Mouse (Mus musculus): Measurements from ENCODE around the gene Gm43518. TPM values are rescaled to one million over a fixed set of nuclear protein-coding genes. Genes with fewer than 3 reads are reported as not detected.

Gene Gm43518
- total RNA-seq, 2 experiments from 2014 or later: 0.50 TPM; not detected in 1

DNA sequence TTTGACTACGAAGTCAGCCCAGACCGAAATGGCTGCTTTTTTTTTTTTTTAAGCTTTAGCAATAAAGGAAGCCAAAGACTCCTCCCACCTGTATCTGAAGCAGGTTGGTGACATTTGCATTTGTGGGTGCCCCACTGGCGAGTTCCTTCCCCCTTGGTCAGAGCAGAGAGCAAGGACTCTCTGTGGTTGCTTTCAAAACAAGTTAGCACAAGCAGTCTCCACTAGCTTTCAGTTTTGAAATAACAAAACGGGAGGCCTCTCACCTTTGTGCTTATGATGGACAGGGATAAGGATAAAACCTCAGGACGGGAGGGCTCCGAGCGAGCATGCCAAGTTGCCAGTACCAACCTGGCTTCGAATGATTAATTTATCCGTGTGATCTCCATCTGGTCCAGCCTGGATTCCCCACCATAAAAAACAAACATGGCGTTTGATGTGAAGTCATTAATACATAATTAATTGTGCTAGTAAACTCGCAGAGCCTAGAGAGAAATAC lies 47.4 kb downstream of the Gm43518 start:
- intact Hi-C loops (cut with DNase I): no loop called here
- no peak for DNase-seq (ENCODE audit: low spot score)

- no peak for DNase-seq (ENCODE audit: low spot score)
- intact Hi-C loops (cut with DNase I): no loop called here
Measured at GRCm38 (mm10) chr5:123975668-123976180, 48.5 kb downstream of the Gm43518 start.

DNA sequence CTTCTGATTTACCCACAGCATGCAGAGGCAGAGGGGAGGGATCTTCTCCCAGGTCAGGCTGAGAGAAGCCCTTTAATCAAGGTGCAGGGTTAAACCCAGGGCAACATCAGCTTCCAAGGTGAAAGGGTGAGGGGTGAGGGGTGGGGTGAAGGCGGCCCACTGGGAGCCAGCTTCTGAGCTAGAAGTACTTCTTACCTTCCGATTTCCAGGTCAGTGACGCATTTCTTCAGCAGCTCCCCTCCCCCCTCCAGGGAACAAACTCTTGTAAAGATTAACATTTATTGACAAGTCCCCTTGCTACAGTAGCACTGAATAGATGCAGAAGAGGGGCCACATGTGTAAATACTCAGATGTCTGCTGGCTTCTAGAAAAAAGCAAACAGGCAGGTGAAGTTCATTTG lies 50.0 kb downstream of the Gm43518 start:
- DNase-seq (ENCODE audit: low spot score): no peak
- intact Hi-C loops (cut with DNase I): no loop called here

- no peak for DNase-seq (ENCODE audit: low spot score)
Measured at GRCm38 (mm10) chr5:123978131-123978530, 50.9 kb downstream of the Gm43518 start.

GRCm38 (mm10) chr5:123979221-123979979 lies 52.2 kb downstream of the Gm43518 start:
- intact Hi-C loops (cut with DNase I): no loop called here
- no peak for DNase-seq (ENCODE audit: low spot score)

More at GRCm38 (mm10) chr5:123978131-123978530, 50.9 kb downstream of the Gm43518 start:
- intact Hi-C loops (cut with DNase I): no loop called here

DNA sequence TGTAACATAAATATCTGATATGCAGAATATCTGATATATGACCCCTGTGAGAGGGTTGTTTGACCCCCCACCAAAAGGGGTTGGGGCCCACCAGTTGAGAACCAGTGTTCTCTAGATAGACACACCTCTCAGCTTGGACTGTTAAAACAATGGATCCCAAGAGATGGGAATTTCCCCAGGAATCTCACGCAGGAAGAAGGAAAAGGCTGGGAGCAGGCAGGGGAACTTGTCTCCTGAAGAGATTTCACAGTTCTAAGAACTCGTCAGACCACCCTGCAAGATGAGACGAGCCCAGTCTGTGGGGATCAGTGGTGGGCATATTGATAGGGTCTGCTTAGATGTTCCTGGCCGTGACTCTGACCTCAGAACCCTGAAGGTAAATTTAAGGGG lies 52.8 kb downstream of the Gm43518 start:
- intact Hi-C loops (cut with DNase I): no loop called here

GRCm38 (mm10) chr5:123980521-123981249 lies 53.5 kb downstream of the Gm43518 start:
- intact Hi-C loops (cut with DNase I): no loop called here
- DNase-seq (ENCODE audit: low spot score): no peak

More for the DNA sequence above, 52.8 kb downstream of the Gm43518 start:
- no peak for DNase-seq (ENCODE audit: low spot score)

- no peak for DNase-seq (ENCODE audit: low spot score)
Measured at GRCm38 (mm10) chr5:123981250-123981554, 54.0 kb downstream of the Gm43518 start.

GRCm38 (mm10) chr5:123982838-123983237 lies 55.6 kb downstream of the Gm43518 start:
- intact Hi-C loops (cut with DNase I): no loop called here
- no peak for DNase-seq (ENCODE audit: low spot score)

More at GRCm38 (mm10) chr5:123981250-123981554, 54.0 kb downstream of the Gm43518 start:
- intact Hi-C loops (cut with DNase I): no loop called here

GRCm38 (mm10) chr5:123985434-123985833 lies 58.2 kb downstream of the Gm43518 start:
- intact Hi-C loops (cut with DNase I): no loop called here
- no peak for DNase-seq (ENCODE audit: low spot score)

DNA sequence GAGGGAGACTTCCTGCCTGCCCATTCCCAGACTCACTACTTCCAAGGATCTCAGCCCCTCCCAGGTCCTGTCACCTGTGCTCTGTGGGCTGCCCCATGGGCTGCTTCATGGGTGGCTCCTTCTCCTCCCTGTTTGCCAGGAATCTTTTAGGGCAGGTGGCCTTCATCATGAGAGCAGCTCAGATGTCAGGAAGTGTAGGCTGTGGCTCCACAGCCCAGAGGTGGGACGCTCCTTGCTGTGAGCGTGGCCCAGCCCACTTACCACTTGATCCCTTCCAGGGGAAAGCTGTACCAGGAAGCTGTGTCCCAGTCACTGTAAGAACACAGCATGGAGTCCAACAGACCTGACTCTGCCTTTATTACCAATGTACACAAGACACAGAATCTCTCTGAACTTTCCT lies 59.7 kb downstream of the Gm43518 start:
- intact Hi-C loops (cut with DNase I): no loop called here
- DNase-seq (ENCODE audit: low spot score): no peak

- intact Hi-C loops (cut with DNase I): no loop called here
Measured at GRCm38 (mm10) chr5:123987511-123987910, 60.3 kb downstream of the Gm43518 start.

More at GRCm38 (mm10) chr5:123987511-123987910, 60.3 kb downstream of the Gm43518 start:
- DNase-seq (ENCODE audit: low spot score): no peak

Other genes starting within 250 kb of the Gm43518 start
- gene Clip1, start 242.8 kb upstream of the Gm43518 start, total RNA-seq (2021): 100 to 1,000 TPM; 135 to 152 TPM
- 10 to 100 TPM; 23.2 to 25.1 TPM for gene Zcchc8, start 206.3 kb upstream of the Gm43518 start, total RNA-seq (2021)
- gene Rsrc2, start 178.0 kb upstream of the Gm43518 start, total RNA-seq (2021): 10 to 100 TPM; 45.9 to 47.3 TPM
- gene Kntc1, start 177.7 kb upstream of the Gm43518 start, total RNA-seq (2021): under 1 TPM; 0.56 to 0.86 TPM
- under 1 TPM; 0.13 to 0.25 TPM for gene Hcar2, start 61.9 kb upstream of the Gm43518 start, total RNA-seq (2021)
- gene Hcar1, start 47.4 kb upstream of the Gm43518 start, total RNA-seq (2021): under 1 TPM; 0.49 to 0.81 TPM
- 10 to 100 TPM; 48.0 to 48.9 TPM for gene Denr, start 20.2 kb upstream of the Gm43518 start, total RNA-seq (2021)
- gene Ccdc62, start 3.3 kb downstream of the Gm43518 start, total RNA-seq (2021): 1 to 10 TPM; 1.3 to 2.1 TPM
- gene Hip1r, start 46.2 kb downstream of the Gm43518 start, total RNA-seq (2021): 10 to 100 TPM; 13.4 to 19.0 TPM
- gene Vps37b, start 104.9 kb downstream of the Gm43518 start, total RNA-seq (2021): 10 to 100 TPM; 18.2 to 18.6 TPM
- 1 to 10 TPM; 8.0 to 9.0 TPM for gene Abcb9, start 168.4 kb downstream of the Gm43518 start, total RNA-seq (2021)
- 10 to 100 TPM; 12.5 to 13.9 TPM for gene Ogfod2, start 184.9 kb downstream of the Gm43518 start, total RNA-seq (2021)
- gene Arl6ip4, start 188.7 kb downstream of the Gm43518 start, total RNA-seq (2021): 10 to 100 TPM; 36.2 to 43.0 TPM